18 mouse cellular contexts compared by ENCODE assay signal in genomic region chr17:26893492-26893891, GRCm38 (mm10). TPM values are rescaled to one million over a fixed set of nuclear protein-coding genes. Genes with fewer than 3 reads are reported as not detected.
A peak's percentile ranks its signal among the peaks of the same experiment; 100 is the strongest.
DNase-seq lines count a peak whose midpoint lies in the region; ATAC-seq and TF ChIP-seq lines count a peak whose summit lies in the region.
"Had no signal": no experiment of that assay in that cellular context is flagged by ENCODE, and none has a peak within 500 bp of the region (broad histone marks: within the 10 kb centered on the region; RNA-seq: fewer than 3 reads in every experiment).

No protein-coding gene starts in this region.

- no peak overlapping the region for H3K4me2 ChIP-seq in embryonic facial prominence, embryonic 14.5 days (ENCODE audit: low read depth, low read length)
- H3K4me2 ChIP-seq in limb, embryonic 13.5 days (replicated peaks) = 0 out of 2 replicates have a peak overlapping the region, but pooled peaks have one; percentile 34
- H3K4me2 ChIP-seq: neural tube, embryonic 12.5 days had no signal

- no peak for TF ChIP-seq POLR2A in heart, adult 2 months (IDR thresholded peaks at IDR 0.05; ENCODE audit: insufficient read depth, low read depth, low read length)

- H3K79me2 ChIP-seq in heart, adult 2 months (replicated peaks; ENCODE audit: control insufficient read depth, insufficient read depth, low read length) = no peaks in the 10 kb centered on the region

- 52% methylated on average over 6 of the region's 6 CpGs for WGBS in heart, adult 2 months
- WGBS in embryonic facial prominence, embryonic 14.5 days = 46% methylated on average over 6 of the region's 6 CpGs
- 50% methylated on average over 6 of the region's 6 CpGs for whole genome bisulfite sequencing in limb, embryonic 13.5 days

- no peaks in the 10 kb centered on the region for H3K9me3 ChIP-seq in embryonic facial prominence, embryonic 14.5 days (ENCODE audit: control insufficient read depth, low read length)
- no peaks in the 10 kb centered on the region for H3K9me3 ChIP-seq in limb, embryonic 13.5 days
- H3K9me3 ChIP-seq: neural tube, embryonic 12.5 days had no signal

- peak overlapping the region; percentile 79 for H3K27ac ChIP-seq in heart, adult 2 months
- peak overlapping the region; percentile 72 for H3K27ac ChIP-seq in left cerebral cortex, adult 2 months
- peak overlapping the region; percentile 61 for H3K27ac ChIP-seq in embryonic facial prominence, embryonic 14.5 days (replicated peaks; ENCODE audit: low read depth, low read length)
- peak overlapping the region; percentile 28; the same call in 1 of the 2 replicates for H3K27ac ChIP-seq in limb, embryonic 13.5 days
- H3K27ac ChIP-seq: neural tube, embryonic 12.5 days had no signal

- ATAC-seq in embryonic facial prominence, embryonic 14.5 days (ENCODE audit: low read depth) = no peak
- ATAC-seq in limb, embryonic 13.5 days (ENCODE audit: low FRiP score, low read depth) = no peak; the same call in 1 of the 2 replicates
- ATAC-seq in inflammation-experienced regulatory T-cells, adult 6 months = no peak
- ATAC-seq: intestine, embryonic 16.5 days; midbrain, embryonic 16.5 days had no signal

- peaks cover 6% of the 10 kb centered on the region for H3K4me1 ChIP-seq in heart, adult 2 months (ENCODE audit: control insufficient read depth, insufficient read depth, low read length)
- H3K4me1 ChIP-seq in embryonic facial prominence, embryonic 14.5 days (ENCODE audit: control insufficient read depth, insufficient read depth, low read length) = peaks cover 8% of the 10 kb centered on the region; the same call in 1 of the 2 replicates
- H3K4me1 ChIP-seq in limb, embryonic 13.5 days = peaks cover 24% of the 10 kb centered on the region

- H3K36me3 ChIP-seq in heart, adult 2 months (ENCODE audit: control insufficient read depth, insufficient read depth, low read length) = no peaks in the 10 kb centered on the region
- H3K36me3 ChIP-seq in embryonic facial prominence, embryonic 14.5 days (ENCODE audit: control insufficient read depth, insufficient read depth, low read length) = no peaks in the 10 kb centered on the region
- no peaks in the 10 kb centered on the region for H3K36me3 ChIP-seq in limb, embryonic 13.5 days
- H3K36me3 ChIP-seq: neural tube, embryonic 12.5 days had no signal

- no peak for DNase-seq in heart, adult 2 months
- no peak for DNase-seq in heart, adult 8-10 months (ENCODE audit: low spot score)
- DNase-seq in left cerebral cortex, adult 2 months (ENCODE audit: extremely low spot score in 1 of 2, low spot score in 2 of 2) = no peak
- DNase-seq in left cerebral cortex, adult 18-20 months (ENCODE audit: low spot score in 2 of 2) = no peak
- no peak for DNase-seq in embryonic facial prominence, embryonic 14.5 days (ENCODE audit: low spot score)
- no peak for DNase-seq in adrenal gland, adult 8-10 months
- DNase-seq: cerebellum, adult 11-12 months; left cerebral cortex, postnatal 4 days; lung, adult 18-20 months; thymus, adult 2 months had no signal

- H3K27me3 ChIP-seq in heart, adult 2 months (ENCODE audit: control insufficient read depth, insufficient read depth, low read length) = no peaks in the 10 kb centered on the region
- H3K27me3 ChIP-seq in embryonic facial prominence, embryonic 14.5 days (replicated peaks; ENCODE audit: control insufficient read depth, insufficient read depth, low read length) = no peaks in the 10 kb centered on the region
- H3K27me3 ChIP-seq in limb, embryonic 13.5 days = peaks cover 8% of the 10 kb centered on the region; the same call in 1 of the 2 replicates
- H3K27me3 ChIP-seq: neural tube, embryonic 12.5 days had no signal

- no peak for TF ChIP-seq CTCF in heart, adult 2 months (IDR thresholded peaks at IDR 0.05)
- TF ChIP-seq CTCF in left cerebral cortex, adult 2 months (IDR thresholded peaks at IDR 0.05) = no peak

- H3K9ac ChIP-seq in heart, adult 2 months (ENCODE audit: low read depth, low read length) = no peak overlapping the region
- H3K9ac ChIP-seq in embryonic facial prominence, embryonic 14.5 days (ENCODE audit: low read depth, low read length) = no peak overlapping the region
- H3K9ac ChIP-seq in limb, embryonic 13.5 days = no peak overlapping the region

- H3K4me3 ChIP-seq in heart, adult 2 months = no peak overlapping the region
- no peak overlapping the region for H3K4me3 ChIP-seq in left cerebral cortex, adult 2 months
- no peak overlapping the region for H3K4me3 ChIP-seq in embryonic facial prominence, embryonic 14.5 days (ENCODE audit: low read depth, low read length)
- no peak overlapping the region for H3K4me3 ChIP-seq in limb, embryonic 13.5 days
- H3K4me3 ChIP-seq: neural tube, embryonic 12.5 days had no signal

- TF ChIP-seq EP300 in heart, adult 2 months (IDR thresholded peaks at IDR 0.05; ENCODE audit: insufficient read depth, low read depth, low read length) = no peak

- intact Hi-C loops in heart, adult 2 months (cut with DNase I) = no loop called here
- intact Hi-C loops in left cerebral cortex, adult 2 months (cut with DNase I) = no loop called here

RNA-seq across cellular contexts. Expression of gene Kifc5b, which starts 23.4 kb away (rescaled TPM):
- total RNA-seq in heart, adult 2 months (2021) = under 1 TPM; 0.26 to 0.36 TPM
- 0.62 and 0.79 TPM in 2 replicates for polyA plus RNA-seq in heart, adult 2 months (2012; rRNA removed)
- total RNA-seq in heart, adult 8-10 months (2022) = under 1 TPM; 0.29 to 0.81 (median 0.48) TPM
- 1 to 10 TPM; 3.3 to 4.6 TPM for total RNA-seq in left cerebral cortex, adult 2 months (2021)
- 1 to 10 TPM; 3.4 to 3.7 TPM for total RNA-seq in left cerebral cortex, adult 18-20 months (2021)
- polyA plus RNA-seq in embryonic facial prominence, embryonic 14.5 days (2014; fragmentation: Nextera tagmentation; extraction: Ambion mirVana) = 3.0 and 4.7 TPM in 2 replicates
- polyA plus RNA-seq in limb, embryonic 13.5 days (2015; fragmentation: Nextera tagmentation; extraction: Ambion mirVana) = 9.0 and 9.6 TPM in 2 replicates
- 1 to 10 TPM; 1.2 to 5.3 (median 4.0) TPM for polyA plus RNA-seq in inflammation-experienced regulatory T-cells, adult 6 months (2017; shearing (Covaris generic))
- total RNA-seq in adrenal gland, adult 8-10 months (2022) = 1 to 10 TPM; 1.0 to 3.2 (median 1.6) TPM

RNA-seq across cellular contexts. Expression of gene Phf1, which starts 39.4 kb away (rescaled TPM):
- total RNA-seq in heart, adult 2 months (2021) = 10 to 100 TPM; 17.8 to 18.1 TPM
- polyA plus RNA-seq in heart, adult 2 months (2012; rRNA removed) = 35.3 and 36.8 TPM in 2 replicates
- 10 to 100 TPM; 15.4 to 20.7 (median 16.1) TPM for total RNA-seq in heart, adult 8-10 months (2022)
- total RNA-seq in left cerebral cortex, adult 2 months (2021) = 10 to 100 TPM; 33.8 to 39.5 TPM
- 10 to 100 TPM; 39.5 to 46.7 TPM for total RNA-seq in left cerebral cortex, adult 18-20 months (2021)
- polyA plus RNA-seq in embryonic facial prominence, embryonic 14.5 days (2014; fragmentation: Nextera tagmentation; extraction: Ambion mirVana) = 10.0 and 12.0 TPM in 2 replicates
- 15.0 and 15.6 TPM in 2 replicates for polyA plus RNA-seq in limb, embryonic 13.5 days (2015; fragmentation: Nextera tagmentation; extraction: Ambion mirVana)
- polyA plus RNA-seq in inflammation-experienced regulatory T-cells, adult 6 months (2017; shearing (Covaris generic)) = 10 to 100 TPM in 2 of 3 experiments, 1 to 10 TPM in 1; 8.2 to 17.5 (median 14.2) TPM
- 10 to 100 TPM; 46.9 to 60.1 (median 53.5) TPM for total RNA-seq in adrenal gland, adult 8-10 months (2022)

RNA-seq across cellular contexts. Expression of gene Cuta, which starts 45.9 kb away (rescaled TPM):
- total RNA-seq in heart, adult 2 months (2021) = 10 to 100 TPM; 78.6 to 94.2 TPM
- polyA plus RNA-seq in heart, adult 2 months (2012; rRNA removed) = 85.1 and 96.6 TPM in 2 replicates
- total RNA-seq in heart, adult 8-10 months (2022) = 10 to 100 TPM; 91.9 to 98.0 (median 95.8) TPM
- 100 to 1,000 TPM; 103 to 110 TPM for total RNA-seq in left cerebral cortex, adult 2 months (2021)
- total RNA-seq in left cerebral cortex, adult 18-20 months (2021) = 100 to 1,000 TPM in 1 of 2 experiments, 10 to 100 TPM in 1; 97.8 to 103 TPM
- 142 and 148 TPM in 2 replicates for polyA plus RNA-seq in embryonic facial prominence, embryonic 14.5 days (2014; fragmentation: Nextera tagmentation; extraction: Ambion mirVana)
- polyA plus RNA-seq in limb, embryonic 13.5 days (2015; fragmentation: Nextera tagmentation; extraction: Ambion mirVana) = 170 and 176 TPM in 2 replicates
- 100 to 1,000 TPM; 132 to 166 (median 135) TPM for polyA plus RNA-seq in inflammation-experienced regulatory T-cells, adult 6 months (2017; shearing (Covaris generic))
- total RNA-seq in adrenal gland, adult 8-10 months (2022) = 100 to 1,000 TPM; 151 to 162 (median 155) TPM

RNA-seq across cellular contexts. Expression of gene Syngap1, which starts 47.6 kb away (rescaled TPM):
- total RNA-seq in heart, adult 2 months (2021) = 1 to 10 TPM; 4.1 to 4.2 TPM
- 6.7 and 9.0 TPM in 2 replicates for polyA plus RNA-seq in heart, adult 2 months (2012; rRNA removed)
- 1 to 10 TPM; 3.6 to 5.2 (median 4.7) TPM for total RNA-seq in heart, adult 8-10 months (2022)
- 100 to 1,000 TPM; 452 to 471 TPM for total RNA-seq in left cerebral cortex, adult 2 months (2021)
- 100 to 1,000 TPM; 348 to 362 TPM for total RNA-seq in left cerebral cortex, adult 18-20 months (2021)
- polyA plus RNA-seq in embryonic facial prominence, embryonic 14.5 days (2014; fragmentation: Nextera tagmentation; extraction: Ambion mirVana) = 1.4 and 2.6 TPM in 2 replicates
- 3.6 and 4.4 TPM in 2 replicates for polyA plus RNA-seq in limb, embryonic 13.5 days (2015; fragmentation: Nextera tagmentation; extraction: Ambion mirVana)
- polyA plus RNA-seq in inflammation-experienced regulatory T-cells, adult 6 months (2017; shearing (Covaris generic)) = not detected
- 10 to 100 TPM; 19.7 to 36.9 (median 26.9) TPM for total RNA-seq in adrenal gland, adult 8-10 months (2022)

RNA-seq across cellular contexts. Expression of gene Nkx2-5, which starts 48.7 kb away (rescaled TPM):
- 10 to 100 TPM; 87.1 to 96.3 TPM for total RNA-seq in heart, adult 2 months (2021)
- polyA plus RNA-seq in heart, adult 2 months (2012; rRNA removed) = 72.6 and 104 TPM in 2 replicates
- 10 to 100 TPM; 75.8 to 81.5 (median 79.7) TPM for total RNA-seq in heart, adult 8-10 months (2022)
- not detected for total RNA-seq in left cerebral cortex, adult 2 months (2021)
- total RNA-seq in left cerebral cortex, adult 18-20 months (2021) = not detected
- 7.4 and 7.9 TPM in 2 replicates for polyA plus RNA-seq in embryonic facial prominence, embryonic 14.5 days (2014; fragmentation: Nextera tagmentation; extraction: Ambion mirVana)
- not detected in 2 replicates for polyA plus RNA-seq in limb, embryonic 13.5 days (2015; fragmentation: Nextera tagmentation; extraction: Ambion mirVana)
- not detected for polyA plus RNA-seq in inflammation-experienced regulatory T-cells, adult 6 months (2017; shearing (Covaris generic))
- not detected for total RNA-seq in adrenal gland, adult 8-10 months (2022)
- total RNA-seq: common myeloid progenitor, adult 5-6 weeks; layer of hippocampus, postnatal 14 days; left cerebral cortex, postnatal 4 days; MEL had no signal
- polyA plus RNA-seq: midbrain, embryonic 16.5 days; neural tube, embryonic 12.5 days had no signal

Comparison
In these comparisons a context has a peak if more than half of its experiments do, and no peak if none do; other contexts are left out.
1. H3K27ac ChIP-seq: peak in every context shown above with its lines; median percentile 79 in heart, adult 2 months; 72 in left cerebral cortex, adult 2 months; 61 in embryonic facial prominence, embryonic 14.5 days; 28 in limb, embryonic 13.5 days.